Mouse (Mus musculus): ENCODE data around the gene Tprn. TPM values are rescaled to one million over a fixed set of nuclear protein-coding genes. Genes with fewer than 3 reads are reported as not detected.

Tprn gene
- total and polyA plus RNA-seq, 3 experiments, result 8.1 to 51.5 (median 22.0) TPM

DNA sequence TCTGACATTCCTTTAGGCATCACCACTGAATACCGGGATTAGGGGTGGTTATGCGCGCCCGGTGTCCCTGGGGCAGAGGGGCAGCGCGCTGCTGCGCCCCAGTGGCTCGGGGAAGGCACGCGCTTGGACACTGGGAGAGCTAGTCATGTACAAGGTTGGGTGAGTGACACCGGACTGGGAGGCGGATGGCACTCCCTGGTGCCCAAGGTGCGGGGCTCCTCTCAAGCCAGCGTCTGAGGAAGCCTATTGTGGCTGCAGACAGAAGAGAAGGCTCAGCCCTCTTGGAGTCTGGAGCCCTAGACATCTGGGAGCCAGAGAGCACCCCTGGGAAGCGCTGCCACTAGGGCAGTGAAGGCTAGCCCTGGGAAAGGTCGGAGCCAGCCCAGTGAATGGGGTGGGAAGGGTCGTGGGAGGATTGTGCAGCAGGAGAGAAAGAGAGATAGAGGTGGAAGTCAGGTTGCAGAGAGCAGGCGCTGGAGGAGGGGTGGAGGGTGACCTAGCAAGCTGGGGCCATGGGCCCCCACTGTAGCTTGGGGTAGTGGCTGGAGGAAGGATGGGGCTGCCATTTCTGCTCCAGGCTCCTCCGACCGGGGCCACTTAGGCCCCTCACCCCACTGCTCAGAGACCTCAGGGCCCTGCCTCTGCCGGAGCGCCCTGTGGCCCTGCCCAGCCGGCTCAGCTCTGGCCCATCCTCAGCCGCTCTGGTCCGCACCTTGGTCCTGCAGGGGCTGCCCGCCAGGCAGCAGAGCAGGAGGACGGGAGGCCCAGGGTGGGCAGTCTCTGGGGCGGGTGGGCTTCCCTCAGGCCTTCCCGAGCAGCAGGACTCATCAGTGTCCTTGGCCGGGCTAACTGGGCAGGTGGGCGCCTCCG, 29.0 kb downstream of the Tprn start:
- Histone ChIP-seq H3K4me3 (ENCODE audit: low read depth, low read length) (no peak overlapping the region), H3K36me3 (replicated peaks) (peaks cover 6% of the 10 kb centered on the region), H3K9me3 (replicated peaks) (no peaks in the 10 kb centered on the region), H3K27me3 (ENCODE audit: insufficient read depth, low read length) (peaks cover 75% of the 10 kb centered on the region), H3K4me1 (ENCODE audit: insufficient read depth, low read depth, low read length) (peaks cover 26% of the 10 kb centered on the region)
- TF ChIP-seq TAL1 (conservative IDR thresholded peaks at IDR 0.05; ENCODE audit: low read depth, low read length) (no peak), GATA1 (IDR thresholded peaks at IDR 0.05; ENCODE audit: borderline replicate concordance, low read length) (no peak), CTCF (IDR thresholded peaks at IDR 0.05; ENCODE audit: low read depth, low read length) (no peak), GATA2 (IDR thresholded peaks at IDR 0.05; ENCODE audit: borderline replicate concordance, low read depth, low read length) (no peak), POLR2AphosphoS5 (IDR thresholded peaks at IDR 0.05; ENCODE audit: insufficient replicate concordance, low read depth, low read length) (no peak)
- no peak for ATAC-seq (ENCODE audit: extremely low read depth, insufficient number of reproducible peaks, low FRiP score, poor library complexity, severe bottlenecking)
- DNase-seq (ENCODE audit: low spot score), result no peak

DNA sequence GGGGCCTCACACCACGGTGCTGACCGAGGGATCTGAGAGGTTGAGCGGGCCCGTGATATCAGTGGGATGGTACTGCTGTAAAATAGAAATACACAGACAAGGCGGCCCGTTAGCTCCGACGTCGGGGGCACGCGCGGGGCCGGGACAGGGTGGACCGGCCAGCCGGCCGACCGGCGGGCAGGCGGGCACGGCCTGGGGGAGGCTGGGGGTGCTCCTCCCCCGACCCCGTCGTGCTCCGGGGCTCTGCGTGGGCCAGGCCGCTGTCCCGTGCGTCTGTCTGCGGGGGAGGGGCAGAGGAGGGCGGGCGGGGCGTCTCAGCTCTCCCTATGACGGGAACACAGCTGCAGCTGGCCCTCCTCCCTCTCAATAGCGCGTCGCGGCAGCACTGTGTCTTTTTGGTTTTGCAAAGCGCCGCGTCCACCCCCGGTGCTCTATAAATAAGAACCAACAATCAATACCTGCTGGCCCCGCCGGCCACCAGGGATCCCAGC, 29.7 kb downstream of the Tprn start:
- DNase-seq (ENCODE audit: low spot score) (no peak), ATAC-seq (ENCODE audit: extremely low read depth, insufficient number of reproducible peaks, low FRiP score, poor library complexity, severe bottlenecking) (no peak)
- TF ChIP-seq GATA2 (IDR thresholded peaks at IDR 0.05; ENCODE audit: borderline replicate concordance, low read depth, low read length) (no peak), TAL1 (conservative IDR thresholded peaks at IDR 0.05; ENCODE audit: low read depth, low read length) (no peak), CTCF (IDR thresholded peaks at IDR 0.05; ENCODE audit: low read depth, low read length) (no peak), POLR2AphosphoS5 (IDR thresholded peaks at IDR 0.05; ENCODE audit: insufficient replicate concordance, low read depth, low read length) (no peak), GATA1 (IDR thresholded peaks at IDR 0.05; ENCODE audit: borderline replicate concordance, low read length) (no peak)
- Histone ChIP-seq H3K27me3 (ENCODE audit: insufficient read depth, low read length) (peaks cover 82% of the 10 kb centered on the region), H3K9me3 (replicated peaks) (no peaks in the 10 kb centered on the region), H3K4me1 (ENCODE audit: insufficient read depth, low read depth, low read length) (peaks cover 25% of the 10 kb centered on the region), H3K4me3 (ENCODE audit: low read depth, low read length) (peak overlapping the region; percentile 53; the same call in 1 of the 2 replicates), H3K36me3 (replicated peaks) (peaks cover 1% of the 10 kb centered on the region)

DNA sequence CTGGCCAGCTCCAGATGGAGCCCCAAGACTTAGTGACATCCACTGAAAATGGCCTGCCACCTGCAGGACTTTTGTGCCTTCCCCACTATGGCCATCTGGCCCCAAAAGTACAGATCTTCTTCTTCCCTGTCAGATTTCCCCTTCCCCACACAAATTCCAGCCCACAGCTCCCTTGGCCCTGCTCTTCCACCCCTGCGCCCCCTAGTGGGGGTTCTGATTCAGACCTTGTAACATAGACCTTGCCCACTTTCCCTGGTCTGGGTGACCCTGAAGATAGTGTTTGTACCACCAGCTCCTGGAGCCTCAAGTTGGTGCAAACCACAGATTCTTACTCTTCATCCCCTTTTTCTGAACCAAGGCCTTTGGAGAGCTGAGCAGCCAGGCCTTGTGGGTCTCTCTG, 30.4 kb downstream of the Tprn start:
- ATAC-seq (ENCODE audit: extremely low read depth, insufficient number of reproducible peaks, low FRiP score, poor library complexity, severe bottlenecking), result peak; percentile 45
- DNase-seq (ENCODE audit: low spot score), result peak; percentile 65
- H3K27me3 ChIP-seq (ENCODE audit: insufficient read depth, low read length), result peaks cover 89% of the 10 kb centered on the region
- peaks cover 22% of the 10 kb centered on the region for H3K4me1 ChIP-seq (ENCODE audit: insufficient read depth, low read depth, low read length)
- H3K9me3 ChIP-seq (replicated peaks), result no peaks in the 10 kb centered on the region
- H3K36me3 ChIP-seq (replicated peaks), result no peaks in the 10 kb centered on the region
- TF ChIP-seq GATA1 (IDR thresholded peaks at IDR 0.05; ENCODE audit: borderline replicate concordance, low read length) (no peak), CTCF (IDR thresholded peaks at IDR 0.05; ENCODE audit: low read depth, low read length) (peak; percentile 82)
- no peak overlapping the region for H3K4me3 ChIP-seq (ENCODE audit: low read depth, low read length)

DNA sequence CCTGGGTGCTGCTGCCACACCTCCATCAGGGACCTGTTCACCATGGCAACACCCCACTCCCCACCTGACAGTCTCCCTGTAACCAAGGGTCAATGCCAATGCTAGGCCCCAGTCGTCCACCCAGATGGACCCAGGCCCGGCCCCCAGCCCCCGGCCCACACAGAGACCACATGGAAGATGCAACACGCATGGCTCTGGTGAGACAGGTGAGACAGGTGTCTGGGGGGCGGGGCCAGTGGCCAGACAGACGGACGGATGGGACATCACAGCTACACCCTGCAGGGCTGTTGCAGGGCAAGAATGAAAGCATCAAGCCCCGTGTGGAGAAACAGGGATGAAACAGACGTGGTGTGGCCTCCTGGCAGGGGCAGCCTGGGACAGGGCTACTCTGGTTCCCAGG, 31.3 kb downstream of the Tprn start:
- Histone ChIP-seq H3K36me3 (replicated peaks) (no peaks in the 10 kb centered on the region), H3K9me3 (replicated peaks) (no peaks in the 10 kb centered on the region), H3K4me1 (ENCODE audit: insufficient read depth, low read depth, low read length) (peaks cover 19% of the 10 kb centered on the region), H3K27me3 (ENCODE audit: insufficient read depth, low read length) (peaks cover 88% of the 10 kb centered on the region), H3K4me3 (ENCODE audit: low read depth, low read length) (no peak overlapping the region)
- no peak for ATAC-seq (ENCODE audit: extremely low read depth, insufficient number of reproducible peaks, low FRiP score, poor library complexity, severe bottlenecking)
- TF ChIP-seq POLR2AphosphoS5 (IDR thresholded peaks at IDR 0.05; ENCODE audit: insufficient replicate concordance, low read depth, low read length) (no peak), CTCF (IDR thresholded peaks at IDR 0.05; ENCODE audit: low read depth, low read length) (no peak), GATA1 (IDR thresholded peaks at IDR 0.05; ENCODE audit: borderline replicate concordance, low read length) (no peak), TAL1 (conservative IDR thresholded peaks at IDR 0.05; ENCODE audit: low read depth, low read length) (no peak), GATA2 (IDR thresholded peaks at IDR 0.05; ENCODE audit: borderline replicate concordance, low read depth, low read length) (no peak)
- no peak for DNase-seq (ENCODE audit: low spot score)

DNA sequence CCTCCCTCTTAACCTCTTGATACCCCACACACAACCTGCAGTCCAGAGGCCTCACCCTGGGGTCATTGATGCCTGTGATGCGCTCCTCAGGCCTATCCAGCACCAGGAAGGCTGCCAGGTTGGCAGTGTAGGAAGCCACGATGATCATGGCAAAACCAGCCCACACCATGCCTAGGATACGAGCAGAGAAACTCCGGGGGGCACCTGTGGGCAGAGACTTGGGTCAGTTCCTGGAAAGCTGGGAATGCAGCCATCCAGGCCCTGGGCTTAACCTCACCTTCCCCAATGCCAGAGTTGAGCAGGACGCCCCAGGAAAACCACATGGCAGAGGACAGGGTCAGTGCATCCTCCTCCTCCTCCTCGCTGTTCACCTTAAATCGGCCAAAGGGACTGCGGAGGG, 34.7 kb downstream of the Tprn start:
- DNase-seq (ENCODE audit: low spot score) (no peak), ATAC-seq (ENCODE audit: extremely low read depth, insufficient number of reproducible peaks, low FRiP score, poor library complexity, severe bottlenecking) (no peak)
- H3K4me1 ChIP-seq (ENCODE audit: insufficient read depth, low read depth, low read length), result peaks cover 7% of the 10 kb centered on the region
- TF ChIP-seq POLR2AphosphoS5 (IDR thresholded peaks at IDR 0.05; ENCODE audit: insufficient replicate concordance, low read depth, low read length), result no peak
- no peak for TF ChIP-seq GATA2 (IDR thresholded peaks at IDR 0.05; ENCODE audit: borderline replicate concordance, low read depth, low read length)
- TF ChIP-seq TAL1 (conservative IDR thresholded peaks at IDR 0.05; ENCODE audit: low read depth, low read length), result no peak
- no peak for TF ChIP-seq GATA1 (IDR thresholded peaks at IDR 0.05; ENCODE audit: borderline replicate concordance, low read length)
- TF ChIP-seq CTCF (IDR thresholded peaks at IDR 0.05; ENCODE audit: low read depth, low read length), result no peak
- H3K9me3 ChIP-seq (replicated peaks), result no peaks in the 10 kb centered on the region
- H3K36me3 ChIP-seq (replicated peaks), result no peaks in the 10 kb centered on the region
- no peak overlapping the region for H3K4me3 ChIP-seq (ENCODE audit: low read depth, low read length)
- H3K27me3 ChIP-seq (ENCODE audit: insufficient read depth, low read length), result peaks cover 66% of the 10 kb centered on the region

DNA sequence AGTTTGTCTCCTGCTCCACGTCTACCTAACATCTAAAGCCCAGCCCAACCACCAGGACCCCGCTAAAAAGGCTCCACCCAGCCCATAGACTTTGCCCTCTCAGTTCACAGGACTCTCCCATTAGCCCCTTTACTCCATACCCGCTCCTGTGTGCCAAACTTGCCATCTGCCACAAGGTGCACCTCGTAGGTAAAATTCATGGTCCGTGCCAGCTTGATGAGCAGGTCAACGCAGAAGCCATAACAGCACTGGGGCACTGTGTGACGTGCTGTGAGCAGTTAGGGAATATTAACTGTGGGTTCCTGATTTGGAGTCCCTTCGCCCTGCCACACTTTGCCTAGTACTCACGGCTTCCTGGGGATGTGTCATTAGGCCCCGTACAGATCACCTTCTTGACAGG, 35.6 kb downstream of the Tprn start:
- Histone ChIP-seq H3K9me3 (replicated peaks) (no peaks in the 10 kb centered on the region), H3K27me3 (ENCODE audit: insufficient read depth, low read length) (peaks cover 61% of the 10 kb centered on the region), H3K4me3 (ENCODE audit: low read depth, low read length) (no peak overlapping the region), H3K36me3 (replicated peaks) (no peaks in the 10 kb centered on the region), H3K4me1 (ENCODE audit: insufficient read depth, low read depth, low read length) (no peaks in the 10 kb centered on the region)
- TF ChIP-seq CTCF (IDR thresholded peaks at IDR 0.05; ENCODE audit: low read depth, low read length), result no peak
- no peak for TF ChIP-seq POLR2AphosphoS5 (IDR thresholded peaks at IDR 0.05; ENCODE audit: insufficient replicate concordance, low read depth, low read length)
- TF ChIP-seq TAL1 (conservative IDR thresholded peaks at IDR 0.05; ENCODE audit: low read depth, low read length), result no peak
- no peak for TF ChIP-seq GATA1 (IDR thresholded peaks at IDR 0.05; ENCODE audit: borderline replicate concordance, low read length)
- no peak for TF ChIP-seq GATA2 (IDR thresholded peaks at IDR 0.05; ENCODE audit: borderline replicate concordance, low read depth, low read length)
- DNase-seq (ENCODE audit: low spot score) (no peak), ATAC-seq (ENCODE audit: extremely low read depth, insufficient number of reproducible peaks, low FRiP score, poor library complexity, severe bottlenecking) (no peak)

All from G1E (cell line).